Mouse (Mus musculus) natural killer cell, adult 2 months (primary cell): ENCODE measurements around the gene Abcb4.
"Not testable (repeated sequence)": the region's sequence is repeated elsewhere in the genome, so short reads cannot be mapped to it uniquely, and the experiment has no call there.

ENCODE experiments used
- DNase-seq, 2 experiments: peaks; one replicate each; pipeline ENCODE4 v3.0.0; 2022; ENCODE audit warnings: low spot score in 2 of 2

Abcb4 gene

GRCm38 (mm10) chr5:8997513-8997895 is 104.0 kb downstream of the Abcb4 start:
- no peak for DNase-seq

GRCm38 (mm10) chr5:8999108-8999507 is 105.6 kb downstream of the Abcb4 start:
- DNase-seq, result no peak

- not testable (repeated sequence) for DNase-seq
Observed at GRCm38 (mm10) chr5:9000006-9000405, 106.5 kb downstream of the Abcb4 start.

- not testable (repeated sequence) for DNase-seq
Observed at GRCm38 (mm10) chr5:9006585-9006984, 113.1 kb downstream of the Abcb4 start.
